Mouse (Mus musculus): ENCODE results near the gene Tab1.

DNA sequence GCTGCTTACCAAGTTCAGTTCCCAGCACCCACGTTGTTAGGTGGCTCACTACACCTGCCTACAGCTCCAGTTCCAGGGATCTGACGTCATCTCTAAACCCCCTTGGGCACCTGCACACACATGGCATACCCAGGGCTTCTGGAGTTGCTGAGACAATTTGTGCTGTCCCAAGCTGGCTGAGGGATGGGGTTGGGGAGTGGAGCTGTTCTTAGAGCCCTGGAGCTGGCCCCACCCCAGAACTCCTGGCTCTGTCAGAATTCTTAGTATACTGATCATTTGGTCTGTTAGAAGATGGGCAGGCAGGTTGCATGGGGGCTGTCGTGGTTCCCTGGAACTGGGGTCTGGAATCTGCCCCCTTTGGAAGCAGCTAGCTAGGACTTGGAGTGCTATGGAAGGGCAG lies 32.7 kb upstream of the Tab1 start:
- TF ChIP-seq POLR2A (IDR thresholded peaks at IDR 0.05; ENCODE audit: low read depth, low read length) (no peak), RAD21 (IDR thresholded peaks at IDR 0.05; ENCODE audit: low read depth, low read length) (no peak), NELFE (IDR thresholded peaks at IDR 0.05; ENCODE audit: low read depth, low read length) (no peak), JUN (IDR thresholded peaks at IDR 0.05; ENCODE audit: insufficient read depth, low read depth, low read length) (no peak), BHLHE40 (IDR thresholded peaks at IDR 0.05; ENCODE audit: low read depth, low read length) (no peak), CHD1 (IDR thresholded peaks at IDR 0.05; ENCODE audit: low read depth, low read length) (no peak), E2F4 (IDR thresholded peaks at IDR 0.05; ENCODE audit: insufficient replicate concordance, low read depth, low read length) (no peak), RCOR1 (conservative IDR thresholded peaks at IDR 0.05; ENCODE audit: low read depth, low read length) (no peak), UBTF (IDR thresholded peaks at IDR 0.05; ENCODE audit: low read depth, low read length) (no peak), USF1 (IDR thresholded peaks at IDR 0.05; ENCODE audit: low read depth, low read length) (no peak), CTCF (conservative IDR thresholded peaks at IDR 0.05 in 1 of 2, IDR thresholded peaks at IDR 0.05 in 1 of 2; ENCODE audit: low read depth in 2 of 2, low read length in 2 of 2) (no peak), ZMIZ1 (IDR thresholded peaks at IDR 0.05; ENCODE audit: low read depth, low read length) (no peak)

Data from CH12.LX (cell line).